ENCODE assay signal across 19 mouse cellular contexts in the genomic region with DNA sequence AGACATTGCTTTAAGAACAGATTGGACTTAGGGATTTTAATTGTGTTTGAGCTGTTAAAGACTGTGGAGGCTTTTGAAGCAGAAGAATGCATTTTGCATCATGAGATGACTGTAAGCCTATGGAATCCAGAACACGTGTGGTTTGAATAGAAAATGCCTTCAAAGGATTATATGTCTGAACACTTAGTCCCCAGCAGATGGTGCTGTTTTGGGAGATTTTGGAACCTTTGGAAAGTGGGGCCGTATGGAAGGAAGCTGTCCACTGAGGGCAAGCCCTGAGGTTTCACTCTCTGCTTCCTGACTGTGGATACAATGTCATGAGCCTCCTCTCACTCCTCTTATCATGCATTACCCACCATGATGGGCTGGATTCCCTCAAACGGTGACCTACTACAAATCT.
DNase-seq lines count a peak whose midpoint lies in the region; ATAC-seq and TF ChIP-seq lines count a peak whose summit lies in the region.
"Had no signal": no experiment of that assay in that cellular context is flagged by ENCODE, and none has a peak within 500 bp of the region (broad histone marks: within the 10 kb centered on the region; RNA-seq: fewer than 3 reads in every experiment).

No protein-coding gene starts in this region.

- no peak overlapping the region for H3K27ac ChIP-seq in left cerebral cortex, adult 2 months
- no peak overlapping the region for H3K27ac ChIP-seq in forebrain, embryonic 14.5 days (ENCODE audit: low read depth, low read length)
- H3K27ac ChIP-seq: forebrain, embryonic 15.5 days; heart, embryonic 15.5 days; hindbrain, embryonic 15.5 days; limb, embryonic 15.5 days had no signal

- TF ChIP-seq CTCF in left cerebral cortex, adult 2 months (IDR thresholded peaks at IDR 0.05): peak; percentile 24; the same call in 1 of the 2 replicates

- no peaks in the 10 kb centered on the region for H3K36me3 ChIP-seq in forebrain, embryonic 14.5 days (ENCODE audit: control insufficient read depth, insufficient read depth, low read length)
- H3K36me3 ChIP-seq: forebrain, embryonic 15.5 days; heart, embryonic 15.5 days; hindbrain, embryonic 15.5 days; limb, embryonic 15.5 days had no signal

- H3K4me1 ChIP-seq in forebrain, embryonic 14.5 days (ENCODE audit: control insufficient read depth, insufficient read depth, low read length): no peaks in the 10 kb centered on the region
- H3K4me1 ChIP-seq: forebrain, embryonic 15.5 days; heart, embryonic 15.5 days; hindbrain, embryonic 15.5 days; limb, embryonic 15.5 days had no signal

- intact Hi-C loops in left cerebral cortex, adult 2 months (cut with DNase I): no loop called here
- intact Hi-C loops in left cerebral cortex, postnatal 4 days (cut with DNase I): no loop called here

- H3K27me3 ChIP-seq in forebrain, embryonic 14.5 days (replicated peaks; ENCODE audit: control insufficient read depth, insufficient read depth, low read length): 0 out of 2 replicates have a peak, but pooled peaks cover 9% of the 10 kb centered on the region
- H3K27me3 ChIP-seq: forebrain, embryonic 15.5 days; hindbrain, embryonic 15.5 days; limb, embryonic 15.5 days had no signal

- WGBS in forebrain, embryonic 14.5 days: 46% methylated on average over 3 of the region's 3 CpGs

- H3K9ac ChIP-seq in forebrain, embryonic 14.5 days (ENCODE audit: low read length): no peak overlapping the region
- H3K9ac ChIP-seq: forebrain, embryonic 15.5 days; heart, embryonic 15.5 days; hindbrain, embryonic 15.5 days; limb, embryonic 15.5 days had no signal

- H3K4me2 ChIP-seq in forebrain, embryonic 14.5 days (ENCODE audit: low read length): no peak overlapping the region
- H3K4me2 ChIP-seq: forebrain, embryonic 15.5 days; heart, embryonic 15.5 days; hindbrain, embryonic 15.5 days; limb, embryonic 15.5 days had no signal

- H3K4me3 ChIP-seq in left cerebral cortex, adult 2 months: no peak overlapping the region
- no peak overlapping the region for H3K4me3 ChIP-seq in forebrain, embryonic 14.5 days (ENCODE audit: low read depth, low read length)
- H3K4me3 ChIP-seq: forebrain, embryonic 15.5 days; heart, embryonic 15.5 days; hindbrain, embryonic 15.5 days; limb, embryonic 15.5 days had no signal

- no peaks in the 10 kb centered on the region for H3K9me3 ChIP-seq in forebrain, embryonic 14.5 days (replicated peaks; ENCODE audit: control insufficient read depth, low read length)
- H3K9me3 ChIP-seq: forebrain, embryonic 15.5 days; heart, embryonic 15.5 days; hindbrain, embryonic 15.5 days; limb, embryonic 15.5 days had no signal

- ATAC-seq in forebrain, embryonic 14.5 days: no peak
- ATAC-seq: forebrain, embryonic 15.5 days had no signal

- peak; percentile 39 for DNase-seq in heart, adult 11 months
- no peak for DNase-seq in heart, postnatal 4 days
- DNase-seq in left cerebral cortex, adult 2 months (ENCODE audit: extremely low spot score in 1 of 2, low spot score in 2 of 2): no peak
- no peak for DNase-seq in left cerebral cortex, postnatal 4 days
- peak; percentile 38 for DNase-seq in ES-CJ7 (ENCODE audit: low read depth, low spot score)
- peak; percentile 32 for DNase-seq in embryo, embryonic 10.5 days (ENCODE audit: low spot score)
- no peak for DNase-seq in MN1 (ENCODE audit: low spot score)
- no peak for DNase-seq in forebrain, embryonic 14.5 days (ENCODE audit: low spot score)
- DNase-seq: adrenal gland, adult 8-10 months; B cell, adult 2 months; cerebellum, adult 18-20 months; kidney, adult 18-20 months; kidney, postnatal 14 days; lung, adult 18-20 months; lung, postnatal 4 days had no signal

Comparison
In these comparisons a context has a peak if more than half of its experiments do, and no peak if none do; other contexts are left out.
1. DNase-seq: peak in heart, adult 11 months (single experiment), ES-CJ7 (single experiment) and embryo, embryonic 10.5 days (single experiment); none in heart, postnatal 4 days (single experiment), left cerebral cortex, adult 2 months (0 of 2), left cerebral cortex, postnatal 4 days (single experiment), MN1 (single experiment) and forebrain, embryonic 14.5 days (single experiment).